Mouse (Mus musculus): ENCODE data around the gene Keap1.

GRCm38 (mm10) chr9:21216050-21216841, 22.9 kb downstream of the Keap1 start:
- TF ChIP-seq CTCF (IDR thresholded peaks at IDR 0.05; ENCODE audit: extremely low read depth, insufficient read length, insufficient replicate concordance, low read depth, low read length) (no peak), POLR2A (IDR thresholded peaks at IDR 0.05; ENCODE audit: low read depth, low read length) (no peak)
